Mouse (Mus musculus) cortical plate, adult 2 months (tissue): ENCODE data around the gene Gnl1.

Experiments
- CTCF ChIP-seq: fragments of 200-500 bp; IDR thresholded peaks from 2 replicates; pipeline ENCODE4 v1.5.1; 2011; ENCODE audit warnings: mild to moderate bottlenecking, control low read depth, low read length; ENCODE audit not compliant: insufficient read depth; ENCODE audit errors: extremely low read depth
- POLR2A ChIP-seq: fragments of 200-500 bp; IDR thresholded peaks from 2 replicates; pipeline ENCODE4 v1.6.1; 2011; ENCODE audit warnings: mild to moderate bottlenecking, low read length, control low read depth; ENCODE audit not compliant: insufficient read depth; ENCODE audit errors: extremely low read depth

- TF ChIP-seq CTCF = no peak
- no peak for TF ChIP-seq POLR2A
Observed at GRCm38 (mm10) chr17:35954665-35955064, 25.0 kb upstream of the Gnl1 start.
